Mouse (Mus musculus) myocyte (in vitro differentiated cells): Measurements from ENCODE around the gene Apol7c.

Experiments
- MAX ChIP-seq: IDR thresholded peaks from one replicate; pipeline ENCODE4 v1.6.1; 2011; ENCODE audit warnings: low read depth, mild to moderate bottlenecking, control low read depth
- MYOG ChIP-seq, 3 experiments: IDR thresholded peaks; one replicate each; pipeline ENCODE4 v1.6.1; 2011; ENCODE audit warnings: control low read depth in 2 of 3, low read depth in 2 of 3, mild to moderate bottlenecking in 2 of 3; ENCODE audit not compliant: insufficient read length in 2 of 3, control insufficient read depth in 1 of 3, insufficient read depth in 1 of 3
- POLR2A ChIP-seq: IDR thresholded peaks from one replicate; pipeline ENCODE4 v1.6.1; 2011; ENCODE audit warnings: low read depth, mild to moderate bottlenecking, control low read depth, moderate library complexity; ENCODE audit not compliant: insufficient read length
- POLR2AphosphoS2 ChIP-seq: IDR thresholded peaks from one replicate; pipeline ENCODE4 v1.6.1; 2011; ENCODE audit warnings: low read depth, control low read depth; ENCODE audit not compliant: insufficient read length
- TCF12 ChIP-seq: IDR thresholded peaks from one replicate; pipeline ENCODE4 v1.6.1; 2011; ENCODE audit warnings: mild to moderate bottlenecking, control low read depth; ENCODE audit not compliant: poor library complexity, insufficient read depth, severe bottlenecking
- USF1 ChIP-seq: IDR thresholded peaks from one replicate; pipeline ENCODE4 v1.6.1; 2011; ENCODE audit warnings: low read depth, mild to moderate bottlenecking, control low read depth, moderate library complexity

DNA sequence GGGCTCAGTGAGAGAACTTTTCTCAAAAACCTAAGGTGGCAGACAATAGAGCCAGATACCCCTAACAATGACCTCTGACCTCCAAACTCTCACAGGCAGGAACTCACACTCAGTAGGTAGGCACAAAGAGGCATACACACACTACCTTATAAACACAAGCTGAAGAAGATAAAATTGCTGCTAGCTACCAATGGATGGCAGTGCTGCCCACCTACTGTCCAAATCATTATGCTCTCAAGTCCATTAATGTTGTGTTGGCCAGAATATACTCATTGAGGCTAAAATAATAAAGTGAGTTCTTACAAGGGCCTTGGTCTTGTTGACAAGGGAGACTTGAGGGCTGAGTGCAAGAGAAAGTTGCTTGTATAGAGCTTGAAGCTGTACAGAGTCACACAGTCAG, 30.1 kb upstream of the Apol7c start:
- no peak for TF ChIP-seq MYOG (IDR thresholded peaks at IDR 0.05; ENCODE audit: control insufficient read depth in 1 of 3, insufficient read depth in 1 of 3, insufficient read length in 2 of 3, low read depth in 2 of 3)
- TF ChIP-seq POLR2A = no peak
- TF ChIP-seq POLR2AphosphoS2 = no peak
- TF ChIP-seq USF1 = no peak
- TF ChIP-seq TCF12 = no peak
- no peak for TF ChIP-seq MAX
